22 mouse cellular contexts compared by ENCODE assay signal in the genomic region with DNA sequence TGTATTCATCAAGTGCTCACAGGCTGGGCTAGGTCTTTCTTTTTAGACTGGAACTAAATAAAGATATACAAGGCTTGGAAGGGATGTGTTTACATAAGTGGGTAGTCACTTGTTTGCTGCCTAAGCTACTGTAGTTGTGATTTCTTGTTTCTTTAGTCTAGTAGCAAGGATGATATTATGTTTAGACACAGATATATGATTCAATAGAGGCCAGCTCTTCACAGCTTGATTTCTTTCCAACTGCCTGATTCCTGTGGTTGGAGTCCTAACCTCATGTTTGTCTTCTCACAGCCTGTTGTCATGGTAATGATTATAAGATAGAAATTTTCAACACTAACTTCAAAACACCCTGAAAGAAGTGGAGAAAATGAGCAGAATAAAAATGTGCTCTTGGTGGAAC. TPM values are rescaled to one million over a fixed set of nuclear protein-coding genes. Genes with fewer than 3 reads are reported as not detected.
DNase-seq lines count a peak whose midpoint lies in the region; ATAC-seq and TF ChIP-seq lines count a peak whose summit lies in the region.
"Had no signal": no experiment of that assay in that cellular context is flagged by ENCODE, and none has a peak within 500 bp of the region (broad histone marks: within the 10 kb centered on the region; RNA-seq: fewer than 3 reads in every experiment).

No protein-coding gene starts in this region.

- H3K9me3 ChIP-seq in hindbrain, postnatal 0 days (ENCODE audit: low read length), result no peaks in the 10 kb centered on the region
- no peaks in the 10 kb centered on the region for H3K9me3 ChIP-seq in hindbrain, embryonic 11.5 days (ENCODE audit: control insufficient read depth, low read length)
- no peaks in the 10 kb centered on the region for H3K9me3 ChIP-seq in forebrain, postnatal 0 days (ENCODE audit: low read length)
- H3K9me3 ChIP-seq: embryonic facial prominence, embryonic 15.5 days; forebrain, embryonic 12.5 days; hindbrain, embryonic 13.5 days; liver, embryonic 13.5 days; neural tube, embryonic 13.5 days had no signal

- no peak overlapping the region for H3K4me2 ChIP-seq in hindbrain, postnatal 0 days (ENCODE audit: low read depth, low read length)
- no peak overlapping the region for H3K4me2 ChIP-seq in hindbrain, embryonic 11.5 days (replicated peaks; ENCODE audit: low read depth, low read length)
- H3K4me2 ChIP-seq in forebrain, postnatal 0 days (ENCODE audit: low read depth), result no peak overlapping the region
- H3K4me2 ChIP-seq: embryonic facial prominence, embryonic 15.5 days; forebrain, embryonic 12.5 days; hindbrain, embryonic 13.5 days; liver, embryonic 13.5 days; neural tube, embryonic 13.5 days had no signal

- no peaks in the 10 kb centered on the region for H3K36me3 ChIP-seq in hindbrain, postnatal 0 days (ENCODE audit: insufficient read depth, low read length)
- no peaks in the 10 kb centered on the region for H3K36me3 ChIP-seq in hindbrain, embryonic 11.5 days (ENCODE audit: control insufficient read depth, insufficient read depth, low read length)
- no peaks in the 10 kb centered on the region for H3K36me3 ChIP-seq in forebrain, postnatal 0 days (ENCODE audit: insufficient read depth)
- H3K36me3 ChIP-seq: embryonic facial prominence, embryonic 15.5 days; forebrain, embryonic 12.5 days; hindbrain, embryonic 13.5 days; liver, embryonic 13.5 days; neural tube, embryonic 13.5 days had no signal

- H3K4me3 ChIP-seq in hindbrain, postnatal 0 days (ENCODE audit: low read length), result no peak overlapping the region
- H3K4me3 ChIP-seq in hindbrain, embryonic 11.5 days (ENCODE audit: low read depth, low read length), result no peak overlapping the region
- no peak overlapping the region for H3K4me3 ChIP-seq in forebrain, postnatal 0 days (ENCODE audit: low read depth, low read length)
- H3K4me3 ChIP-seq: embryonic facial prominence, embryonic 15.5 days; forebrain, embryonic 12.5 days; hindbrain, embryonic 13.5 days; liver, embryonic 13.5 days; neural tube, embryonic 13.5 days had no signal

- ATAC-seq in hindbrain, postnatal 0 days, result peak; percentile 51; the same call in 1 of the 2 replicates
- no peak for ATAC-seq in hindbrain, embryonic 11.5 days (ENCODE audit: low FRiP score)
- peak; percentile 84 for ATAC-seq in Patski
- ATAC-seq in megakaryocyte progenitor cell, adult 5-6 weeks (replicated peaks; ENCODE audit: poor library complexity), result peak; percentile 74
- no peak for ATAC-seq in forebrain, postnatal 0 days
- ATAC-seq: intestine, embryonic 16.5 days had no signal

- in situ Hi-C loops in Patski (cut with MboI; ENCODE audit: low pct_unique_long_range_greater_than_20kb), result no loop called here

- no peaks in the 10 kb centered on the region for H3K27me3 ChIP-seq in hindbrain, postnatal 0 days (ENCODE audit: insufficient read depth, low read length)
- H3K27me3 ChIP-seq in hindbrain, embryonic 11.5 days (ENCODE audit: control insufficient read depth, insufficient read depth, low read length), result no peaks in the 10 kb centered on the region
- peaks cover 1% of the 10 kb centered on the region for H3K27me3 ChIP-seq in Patski
- H3K27me3 ChIP-seq in forebrain, postnatal 0 days (ENCODE audit: insufficient read depth, low read length), result no peaks in the 10 kb centered on the region
- H3K27me3 ChIP-seq: embryonic facial prominence, embryonic 15.5 days; forebrain, embryonic 12.5 days; hindbrain, embryonic 13.5 days; liver, embryonic 13.5 days; neural tube, embryonic 13.5 days had no signal

- H3K27ac ChIP-seq in hindbrain, postnatal 0 days, result no peak overlapping the region
- H3K27ac ChIP-seq in hindbrain, embryonic 11.5 days (ENCODE audit: low read depth, low read length), result no peak overlapping the region
- no peak overlapping the region for H3K27ac ChIP-seq in forebrain, postnatal 0 days (ENCODE audit: low read depth, low read length)
- H3K27ac ChIP-seq: embryonic facial prominence, embryonic 15.5 days; forebrain, embryonic 12.5 days; hindbrain, embryonic 13.5 days; liver, embryonic 13.5 days; neural tube, embryonic 13.5 days; stomach, postnatal 0 days had no signal

- no peaks in the 10 kb centered on the region for H3K4me1 ChIP-seq in hindbrain, postnatal 0 days (ENCODE audit: insufficient read depth, low read length)
- no peaks in the 10 kb centered on the region for H3K4me1 ChIP-seq in hindbrain, embryonic 11.5 days (replicated peaks; ENCODE audit: control insufficient read depth, insufficient read depth, low read length)
- no peaks in the 10 kb centered on the region for H3K4me1 ChIP-seq in forebrain, postnatal 0 days (ENCODE audit: insufficient read depth)
- H3K4me1 ChIP-seq: embryonic facial prominence, embryonic 15.5 days; forebrain, embryonic 12.5 days; hindbrain, embryonic 13.5 days; liver, embryonic 13.5 days; neural tube, embryonic 13.5 days had no signal

- no peak for TF ChIP-seq CTCF in hindbrain, postnatal 0 days (IDR thresholded peaks at IDR 0.05; ENCODE audit: low read depth)
- TF ChIP-seq CTCF in Patski (IDR thresholded peaks at IDR 0.05), result no peak
- no peak for TF ChIP-seq CTCF in forebrain, postnatal 0 days (IDR thresholded peaks at IDR 0.05; ENCODE audit: low read depth)

- POLR2A ChIA-PET in Patski (lab: Charles Lee), result no interaction called here

- no peak overlapping the region for H3K9ac ChIP-seq in hindbrain, postnatal 0 days (replicated peaks; ENCODE audit: low read length)
- H3K9ac ChIP-seq in hindbrain, embryonic 11.5 days (ENCODE audit: low read depth, low read length), result no peak overlapping the region
- no peak overlapping the region for H3K9ac ChIP-seq in forebrain, postnatal 0 days
- H3K9ac ChIP-seq: embryonic facial prominence, embryonic 15.5 days; forebrain, embryonic 12.5 days; hindbrain, embryonic 13.5 days; liver, embryonic 13.5 days; neural tube, embryonic 13.5 days had no signal

- CTCF ChIA-PET in Patski (lab: Charles Lee), result interaction anchor here (1.5 kb wide), 1 partner anchor 20 kb away, joined by 3 read pairs; no protein-coding TSS in a partner anchor

- DNase-seq in hindbrain, postnatal 0 days (ENCODE audit: low spot score), result peak; percentile 11
- DNase-seq in hindbrain, embryonic 11.5 days (ENCODE audit: low spot score), result no peak
- DNase-seq in 416B (ENCODE audit: low read depth), result peak; percentile 15
- no peak for DNase-seq in Patski (ENCODE audit: low read depth, low spot score)
- no peak for DNase-seq in cerebellum, adult 11-12 months
- no peak for DNase-seq in adrenal gland, adult 8-10 months
- no peak for DNase-seq in forebrain, postnatal 0 days
- DNase-seq: adrenal gland, postnatal 25 days; cerebellum, adult 8-10 months; left cerebral cortex, postnatal 4 days; liver, embryonic 13.5 days had no signal

RNA-seq across cellular contexts. Expression of gene Zcchc9, which starts 27.6 kb away (rescaled TPM):
- total RNA-seq in hindbrain, postnatal 0 days (2014; rRNA removed), result 6.7 and 10.4 TPM in 2 replicates
- 14.9 and 15.1 TPM in 2 replicates for polyA plus RNA-seq in hindbrain, postnatal 0 days (2015; fragmentation: Nextera tagmentation; extraction: Ambion mirVana)
- polyA plus RNA-seq in hindbrain, embryonic 11.5 days (2014; fragmentation: Nextera tagmentation; extraction: Ambion mirVana), result 27.3 and 31.7 TPM in 2 replicates
- polyA plus RNA-seq in Patski (2021), result 37.6 TPM
- total RNA-seq in megakaryocyte progenitor cell, adult 5-6 weeks (2015), result 40.9 and 46.5 TPM in 2 replicates
- 39.6 and 43.9 TPM in 2 replicates for total RNA-seq in megakaryocyte progenitor cell, adult 5-6 weeks (2017)
- 10 to 100 TPM; 40.2 to 55.2 (median 52.1) TPM for total RNA-seq in adrenal gland, adult 8-10 months (2022)
- total RNA-seq in forebrain, postnatal 0 days (2014; rRNA removed), result 13.0 and 31.0 TPM in 2 replicates
- polyA plus RNA-seq in forebrain, postnatal 0 days (2015; fragmentation: Nextera tagmentation; extraction: Ambion mirVana), result 6.4 and 13.0 TPM in 2 replicates

RNA-seq across cellular contexts. Expression of gene Acot12, which starts 38.6 kb away (rescaled TPM):
- total RNA-seq in hindbrain, postnatal 0 days (2014; rRNA removed), result 0.16 TPM in 1 of 2 replicates, not detected in the other
- 0.55 and 0.96 TPM in 2 replicates for polyA plus RNA-seq in hindbrain, postnatal 0 days (2015; fragmentation: Nextera tagmentation; extraction: Ambion mirVana)
- 0.11 TPM in 1 of 2 replicates, not detected in the other for polyA plus RNA-seq in hindbrain, embryonic 11.5 days (2014; fragmentation: Nextera tagmentation; extraction: Ambion mirVana)
- polyA plus RNA-seq in Patski (2021), result not detected
- total RNA-seq in megakaryocyte progenitor cell, adult 5-6 weeks (2015), result not detected in 2 replicates
- total RNA-seq in megakaryocyte progenitor cell, adult 5-6 weeks (2017), result not detected in 2 replicates
- total RNA-seq in adrenal gland, adult 8-10 months (2022), result 10 to 100 TPM in 1 of 4 experiments, 1 to 10 TPM in 1, under 1 TPM in 2; 0.41 to 11.4 (median 2.7) TPM
- total RNA-seq in forebrain, postnatal 0 days (2014; rRNA removed), result 0.14 and 0.15 TPM in 2 replicates
- polyA plus RNA-seq in forebrain, postnatal 0 days (2015; fragmentation: Nextera tagmentation; extraction: Ambion mirVana), result 0.10 and 0.34 TPM in 2 replicates
- total RNA-seq: gastrocnemius, adult 18-20 months; monocyte, adult 5-6 weeks had no signal
- polyA plus RNA-seq: forebrain, embryonic 12.5 days; heart, postnatal 0 days; hindbrain, embryonic 13.5 days; lung, embryonic 16.5 days; neural tube, embryonic 13.5 days had no signal

Comparison
In these comparisons a context has a peak if more than half of its experiments do, and no peak if none do; other contexts are left out.
1. ATAC-seq: peak in hindbrain, postnatal 0 days (single experiment), Patski (single experiment) and megakaryocyte progenitor cell, adult 5-6 weeks (single experiment); none in hindbrain, embryonic 11.5 days (single experiment) and forebrain, postnatal 0 days (single experiment).
2. DNase-seq: peak in hindbrain, postnatal 0 days (single experiment) and 416B (single experiment); none in hindbrain, embryonic 11.5 days (single experiment), Patski (single experiment), cerebellum, adult 11-12 months (single experiment), adrenal gland, adult 8-10 months (single experiment) and forebrain, postnatal 0 days (single experiment).